Mouse (Mus musculus): Measurements from ENCODE around the gene Adpgk. TPM values are rescaled to one million over a fixed set of nuclear protein-coding genes. Genes with fewer than 3 reads are reported as not detected.

Gene Adpgk
- 10.7 and 11.7 TPM in 2 replicates for polyA plus RNA-seq (2021; fragmentation: Nextera tagmentation)
- long read RNA-seq, experiment 1, full-length matches to known transcripts, result 79 of 94 reads
- long read RNA-seq, experiment 1, partial matches to known transcripts, result 3 of 94 reads
- long read RNA-seq, experiment 1, other reads (novel, unspliced or antisense), result 12 of 94 reads
- long read RNA-seq, experiment 2, transcript Adpgk-205 (7 exons, 2,484 nt), result major isoform, 5 of 19 reads
- long read RNA-seq, experiment 2, partial matches to known transcripts, result 3 of 19 reads
- long read RNA-seq, experiment 2, other reads (novel, unspliced or antisense), result 7 of 19 reads

GRCm38 (mm10) chr9:59290957-59291687 lies at the start of gene Adpgk:
TSS of gene Adpgk (plus strand) at chr9:59291558.

GRCm38 (mm10) chr9:59353253-59353639 lies 61.9 kb downstream of the Adpgk start, which contains the start of gene Bbs4:
TSS of gene Bbs4 (minus strand) at chr9:59353508.

Other genes with a start within 250 kb of the Adpgk start
- gene Bbs4, start 62.0 kb downstream of the Adpgk start, polyA plus RNA-seq (2021; fragmentation: Nextera tagmentation), result 46.6 and 74.9 TPM in 2 replicates
- gene Arih1, start 195.1 kb downstream of the Adpgk start, polyA plus RNA-seq (2021; fragmentation: Nextera tagmentation), result 7.6 and 8.6 TPM in 2 replicates
- 46.4 and 61.8 TPM in 2 replicates for gene Hexa, start 248.0 kb downstream of the Adpgk start, polyA plus RNA-seq (2021; fragmentation: Nextera tagmentation)
- 5.3 and 5.5 TPM in 2 replicates for gene Tmem202, start 248.3 kb downstream of the Adpgk start, polyA plus RNA-seq (2021; fragmentation: Nextera tagmentation)

Data from left cerebral cortex, adult 6 months (tissue).